Mouse (Mus musculus): Measurements from ENCODE around the gene Spty2d1. TPM values are rescaled to one million over a fixed set of nuclear protein-coding genes. Genes with fewer than 3 reads are reported as not detected.

The Spty2d1 gene
- polyA plus RNA-seq, 1 experiment from 2014 or later: 14.1 TPM

- H3K4me1 ChIP-seq (ENCODE audit: control insufficient read depth, insufficient read depth, low read length): no peaks in the 10 kb centered on the region; the same call in 1 of the 2 replicates
- H3K27me3 ChIP-seq (ENCODE audit: control insufficient read depth, insufficient read depth, low read length): no peaks in the 10 kb centered on the region
- H3K27ac ChIP-seq (ENCODE audit: low read depth, low read length): no peak overlapping the region
- H3K4me2 ChIP-seq (ENCODE audit: low read depth): peak overlapping the region; percentile 15; the same call in 1 of the 2 replicates
- WGBS: 6% methylated on average over 6 of the region's 6 CpGs
- H3K4me3 ChIP-seq (ENCODE audit: low read depth, low read length): no peak overlapping the region
- 0 out of 2 replicates have a peak overlapping the region, but pooled peaks have one; percentile 9 for H3K9ac ChIP-seq (ENCODE audit: low read length)
- no peaks in the 10 kb centered on the region for H3K36me3 ChIP-seq (ENCODE audit: control insufficient read depth, insufficient read depth, low read length)
- no peaks in the 10 kb centered on the region for H3K9me3 ChIP-seq (ENCODE audit: control insufficient read depth, low read length)
- ATAC-seq (ENCODE audit: insufficient read depth, low FRiP score, low TSS enrichment) (peak; percentile 94), DNase-seq (ENCODE audit: low spot score) (peak; percentile 82)
Measured at GRCm38 (mm10) chr7:47015390-47016065, 7.3 kb upstream of the Spty2d1 start.

- Histone ChIP-seq H3K4me2 (ENCODE audit: low read depth) (no peak overlapping the region), H3K27me3 (ENCODE audit: control insufficient read depth, insufficient read depth, low read length) (no peaks in the 10 kb centered on the region), H3K27ac (ENCODE audit: low read depth, low read length) (no peak overlapping the region), H3K36me3 (ENCODE audit: control insufficient read depth, insufficient read depth, low read length) (no peaks in the 10 kb centered on the region), H3K9ac (ENCODE audit: low read length) (no peak overlapping the region), H3K9me3 (ENCODE audit: control insufficient read depth, low read length) (no peaks in the 10 kb centered on the region), H3K4me1 (ENCODE audit: control insufficient read depth, insufficient read depth, low read length) (no peaks in the 10 kb centered on the region; the same call in 1 of the 2 replicates), H3K4me3 (ENCODE audit: low read depth, low read length) (no peak overlapping the region)
- WGBS: 65% methylated on average over 10 of the region's 11 CpGs
- no peak for ATAC-seq (ENCODE audit: insufficient read depth, low FRiP score, low TSS enrichment)
- DNase-seq (ENCODE audit: low spot score): no peak
Measured at GRCm38 (mm10) chr7:47014564-47015389, 6.6 kb upstream of the Spty2d1 start.

GRCm38 (mm10) chr7:47013131-47013767 lies 5.0 kb upstream of the Spty2d1 start:
- no peak for ATAC-seq (ENCODE audit: insufficient read depth, low FRiP score, low TSS enrichment)
- Histone ChIP-seq H3K9ac (ENCODE audit: low read length) (no peak overlapping the region), H3K27me3 (ENCODE audit: control insufficient read depth, insufficient read depth, low read length) (no peaks in the 10 kb centered on the region), H3K4me1 (ENCODE audit: control insufficient read depth, insufficient read depth, low read length) (no peaks in the 10 kb centered on the region; the same call in 1 of the 2 replicates), H3K36me3 (ENCODE audit: control insufficient read depth, insufficient read depth, low read length) (no peaks in the 10 kb centered on the region), H3K9me3 (ENCODE audit: control insufficient read depth, low read length) (no peaks in the 10 kb centered on the region), H3K4me3 (ENCODE audit: low read depth, low read length) (no peak overlapping the region), H3K4me2 (ENCODE audit: low read depth) (no peak overlapping the region), H3K27ac (ENCODE audit: low read depth, low read length) (no peak overlapping the region)
- WGBS: 56% methylated on average over 9 of the region's 9 CpGs
- no peak for DNase-seq (ENCODE audit: low spot score)

- H3K4me1 ChIP-seq (ENCODE audit: control insufficient read depth, insufficient read depth, low read length): peaks cover 10% of the 10 kb centered on the region
- peak overlapping the region; percentile 62 for H3K4me3 ChIP-seq (ENCODE audit: low read depth, low read length)
- DNase-seq (ENCODE audit: low spot score) (no peak), ATAC-seq (ENCODE audit: insufficient read depth, low FRiP score, low TSS enrichment) (peak; percentile 48)
- no peaks in the 10 kb centered on the region for H3K27me3 ChIP-seq (ENCODE audit: control insufficient read depth, insufficient read depth, low read length)
- H3K9me3 ChIP-seq (ENCODE audit: control insufficient read depth, low read length): no peaks in the 10 kb centered on the region
- peak overlapping the region; percentile 58; the same call in 1 of the 2 replicates for H3K27ac ChIP-seq (ENCODE audit: low read depth, low read length)
- H3K9ac ChIP-seq (ENCODE audit: low read length): peak overlapping the region; percentile 64
- H3K36me3 ChIP-seq (ENCODE audit: control insufficient read depth, insufficient read depth, low read length): no peaks in the 10 kb centered on the region
- under 1% methylated on average over 25 of the region's 25 CpGs for WGBS
- H3K4me2 ChIP-seq (ENCODE audit: low read depth): peak overlapping the region; percentile 81
Measured at GRCm38 (mm10) chr7:47007818-47008167, 418 bp downstream of the Spty2d1 start.

GRCm38 (mm10) chr7:47007109-47007780 lies 966 bp downstream of the Spty2d1 start:
- Histone ChIP-seq H3K36me3 (ENCODE audit: control insufficient read depth, insufficient read depth, low read length) (no peaks in the 10 kb centered on the region), H3K4me2 (ENCODE audit: low read depth) (peak overlapping the region; percentile 81), H3K9ac (ENCODE audit: low read length) (peak overlapping the region; percentile 64), H3K27ac (ENCODE audit: low read depth, low read length) (no peak overlapping the region), H3K4me3 (ENCODE audit: low read depth, low read length) (peak overlapping the region; percentile 62), H3K27me3 (ENCODE audit: control insufficient read depth, insufficient read depth, low read length) (no peaks in the 10 kb centered on the region), H3K4me1 (ENCODE audit: control insufficient read depth, insufficient read depth, low read length) (peaks cover 15% of the 10 kb centered on the region), H3K9me3 (ENCODE audit: control insufficient read depth, low read length) (no peaks in the 10 kb centered on the region)
- DNase-seq (ENCODE audit: low spot score) (no peak), ATAC-seq (ENCODE audit: insufficient read depth, low FRiP score, low TSS enrichment) (no peak)
- 26% methylated on average over 21 of the region's 21 CpGs for WGBS

- 0 out of 2 replicates have a peak overlapping the region, but pooled peaks have one; percentile 29 for H3K9ac ChIP-seq (ENCODE audit: low read length)
- H3K27ac ChIP-seq (ENCODE audit: low read depth, low read length): no peak overlapping the region
- 28% methylated on average over 3 of the region's 3 CpGs for WGBS
- peaks cover 17% of the 10 kb centered on the region for H3K4me1 ChIP-seq (ENCODE audit: control insufficient read depth, insufficient read depth, low read length)
- H3K4me3 ChIP-seq (ENCODE audit: low read depth, low read length): no peak overlapping the region
- no peaks in the 10 kb centered on the region for H3K9me3 ChIP-seq (ENCODE audit: control insufficient read depth, low read length)
- DNase-seq (ENCODE audit: low spot score): no peak
- no peak for ATAC-seq (ENCODE audit: insufficient read depth, low FRiP score, low TSS enrichment)
- no peaks in the 10 kb centered on the region for H3K27me3 ChIP-seq (ENCODE audit: control insufficient read depth, insufficient read depth, low read length)
- no peaks in the 10 kb centered on the region for H3K36me3 ChIP-seq (ENCODE audit: control insufficient read depth, insufficient read depth, low read length)
- H3K4me2 ChIP-seq (ENCODE audit: low read depth): no peak overlapping the region
Measured at GRCm38 (mm10) chr7:47003411-47004115, 4.6 kb downstream of the Spty2d1 start.

GRCm38 (mm10) chr7:47001900-47002275 lies 6.3 kb downstream of the Spty2d1 start:
- no peak for DNase-seq (ENCODE audit: low spot score)
- H3K27me3 ChIP-seq (ENCODE audit: control insufficient read depth, insufficient read depth, low read length): no peaks in the 10 kb centered on the region
- 72% methylated on average over 4 of the region's 4 CpGs for WGBS
- H3K4me2 ChIP-seq (ENCODE audit: low read depth): no peak overlapping the region
- no peak overlapping the region for H3K27ac ChIP-seq (ENCODE audit: low read depth, low read length)
- peaks cover 8% of the 10 kb centered on the region for H3K36me3 ChIP-seq (ENCODE audit: control insufficient read depth, insufficient read depth, low read length)
- no peaks in the 10 kb centered on the region for H3K9me3 ChIP-seq (ENCODE audit: control insufficient read depth, low read length)
- no peak overlapping the region for H3K4me3 ChIP-seq (ENCODE audit: low read depth, low read length)
- no peak for ATAC-seq (ENCODE audit: insufficient read depth, low FRiP score, low TSS enrichment)
- H3K4me1 ChIP-seq (ENCODE audit: control insufficient read depth, insufficient read depth, low read length): peaks cover 12% of the 10 kb centered on the region
- no peak overlapping the region for H3K9ac ChIP-seq (ENCODE audit: low read length)

All from neural tube, embryonic 11.5 days (tissue).